ENCODE assay signal across 9 mouse cellular contexts in the genomic region with DNA sequence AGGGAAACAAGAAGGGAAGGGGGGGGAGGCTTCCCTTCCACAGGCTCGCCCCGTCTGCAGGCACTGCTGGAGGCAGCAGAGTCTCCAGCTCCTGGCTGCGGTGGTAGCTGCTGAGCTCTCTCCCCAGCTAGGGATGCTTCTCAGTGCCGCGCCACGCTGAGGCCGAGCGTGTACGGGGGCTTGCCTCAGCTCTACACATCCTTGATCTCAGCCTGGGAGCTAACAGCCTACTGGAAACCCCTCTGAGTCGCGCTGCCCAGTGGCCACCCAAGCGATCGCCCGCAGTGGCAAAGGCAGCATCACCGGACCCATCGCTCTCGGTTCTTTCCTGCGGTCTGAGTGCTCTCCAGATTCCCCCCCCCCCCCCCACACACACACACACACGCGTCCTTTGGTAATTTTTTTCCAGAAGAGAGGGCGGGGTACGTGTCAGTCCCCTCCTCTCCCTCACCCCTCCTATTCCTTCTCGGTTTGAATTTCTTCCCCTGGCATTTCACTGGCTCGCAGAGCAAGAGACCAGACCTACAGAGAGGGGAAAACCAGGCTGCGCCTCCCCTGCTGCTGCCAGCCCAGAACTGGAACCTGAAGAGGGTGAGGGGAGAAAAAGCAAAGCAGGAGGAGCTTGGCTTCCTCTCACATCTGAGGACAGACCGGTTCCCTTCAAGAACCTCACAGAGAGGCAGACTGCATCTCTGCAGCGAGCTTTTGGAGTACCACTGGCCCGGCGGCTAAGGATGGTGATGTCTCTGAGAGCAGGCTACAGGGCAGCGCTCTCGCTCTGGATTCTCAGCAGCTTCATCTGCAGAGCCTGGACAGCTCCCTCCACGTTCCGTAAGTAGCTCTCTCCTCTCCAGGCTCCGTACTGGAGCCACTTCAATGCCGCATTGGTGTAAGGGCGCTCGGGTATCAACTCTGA. TPM values are rescaled to one million over a fixed set of nuclear protein-coding genes. Genes with fewer than 3 reads are reported as not detected.
A peak's percentile ranks its signal among the peaks of the same experiment; 100 is the strongest.
DNase-seq lines count a peak whose midpoint lies in the region; ATAC-seq and TF ChIP-seq lines count a peak whose summit lies in the region.
"Had no signal": no experiment of that assay in that cellular context is flagged by ENCODE, and none has a peak within 500 bp of the region (broad histone marks: within the 10 kb centered on the region; RNA-seq: fewer than 3 reads in every experiment).

No protein-coding gene starts in this region.

- 5% methylated on average over 35 of the region's 37 CpGs for WGBS in embryonic facial prominence, embryonic 14.5 days
- WGBS in midbrain, embryonic 13.5 days = under 1% methylated on average over 32 of the region's 37 CpGs

- H3K4me1 ChIP-seq in embryonic facial prominence, embryonic 14.5 days (ENCODE audit: control insufficient read depth, insufficient read depth, low read length) = no peaks in the 10 kb centered on the region
- peaks cover 10% of the 10 kb centered on the region; the same call in 1 of the 2 replicates for H3K4me1 ChIP-seq in midbrain, embryonic 13.5 days (replicated peaks)

- TF ChIP-seq CTCF in layer of hippocampus, adult 2 months (conservative IDR thresholded peaks at IDR 0.05) = no peak

- H3K27ac ChIP-seq in embryonic facial prominence, embryonic 14.5 days (replicated peaks; ENCODE audit: low read depth, low read length) = no peak overlapping the region
- H3K27ac ChIP-seq in layer of hippocampus, adult 2 months = peak overlapping the region; percentile 96
- peak overlapping the region; percentile 84 for H3K27ac ChIP-seq in midbrain, embryonic 13.5 days

- no peaks in the 10 kb centered on the region for H3K36me3 ChIP-seq in embryonic facial prominence, embryonic 14.5 days (ENCODE audit: control insufficient read depth, insufficient read depth, low read length)
- H3K36me3 ChIP-seq in midbrain, embryonic 13.5 days = no peaks in the 10 kb centered on the region

- DNase-seq in ovary, adult 18-20 months (ENCODE audit: low spot score) = peak; percentile 1
- DNase-seq in ovary, postnatal 14 days (ENCODE audit: low spot score) = no peak
- DNase-seq in embryonic facial prominence, embryonic 14.5 days (ENCODE audit: low spot score) = peak; percentile 83
- peak; percentile 68 to 70 for DNase-seq in layer of hippocampus, adult 2 months (ENCODE audit: low spot score in 2 of 2)
- peak; percentile 39 for DNase-seq in testis, postnatal 10 days (ENCODE audit: low spot score)
- DNase-seq in spleen, postnatal 36 days (ENCODE audit: low spot score in 2 of 2) = no peak

- H3K9ac ChIP-seq in embryonic facial prominence, embryonic 14.5 days (ENCODE audit: low read depth, low read length) = no peak overlapping the region
- H3K9ac ChIP-seq in midbrain, embryonic 13.5 days (replicated peaks) = peak overlapping the region; percentile 74

- peak overlapping the region; percentile 31 for H3K4me2 ChIP-seq in embryonic facial prominence, embryonic 14.5 days (ENCODE audit: low read depth, low read length)
- peak overlapping the region; percentile 65 for H3K4me2 ChIP-seq in midbrain, embryonic 13.5 days (replicated peaks)

- peak; percentile 76 for ATAC-seq in embryonic facial prominence, embryonic 14.5 days (ENCODE audit: low read depth)
- peak; percentile 96 for ATAC-seq in midbrain, embryonic 13.5 days
- ATAC-seq in granulocyte monocyte progenitor cell, adult 5-6 weeks (replicated peaks; ENCODE audit: poor library complexity, severe bottlenecking) = no peak
- ATAC-seq: Patski had no signal

- H3K27me3 ChIP-seq in embryonic facial prominence, embryonic 14.5 days (replicated peaks; ENCODE audit: control insufficient read depth, insufficient read depth, low read length) = no peaks in the 10 kb centered on the region; the same call in 1 of the 2 replicates
- no peaks in the 10 kb centered on the region for H3K27me3 ChIP-seq in midbrain, embryonic 13.5 days
- H3K27me3 ChIP-seq: Patski had no signal

- H3K4me3 ChIP-seq in embryonic facial prominence, embryonic 14.5 days (ENCODE audit: low read depth, low read length) = no peak overlapping the region; the same call in 1 of the 2 replicates
- peak overlapping the region; percentile 55 for H3K4me3 ChIP-seq in layer of hippocampus, adult 2 months
- H3K4me3 ChIP-seq in midbrain, embryonic 13.5 days (replicated peaks) = peak overlapping the region; percentile 60

- no peaks in the 10 kb centered on the region for H3K9me3 ChIP-seq in embryonic facial prominence, embryonic 14.5 days (ENCODE audit: control insufficient read depth, low read length)
- no peaks in the 10 kb centered on the region for H3K9me3 ChIP-seq in midbrain, embryonic 13.5 days

RNA-seq across cellular contexts. Expression of a gene that starts 0.7 kb away (rescaled TPM):
- 2.3 and 2.6 TPM in 2 replicates for polyA plus RNA-seq in embryonic facial prominence, embryonic 14.5 days (2014; fragmentation: Nextera tagmentation; extraction: Ambion mirVana)
- 100 to 1,000 TPM; 126 to 147 TPM for total RNA-seq in layer of hippocampus, adult 2 months (2021)
- 58.9 and 72.9 TPM in 2 replicates for polyA plus RNA-seq in midbrain, embryonic 13.5 days (2015; fragmentation: Nextera tagmentation; extraction: Ambion mirVana)
- total RNA-seq in granulocyte monocyte progenitor cell, adult 5-6 weeks (2014; fragmentation: Nextera tagmentation) = not detected in 2 replicates
- not detected in 2 replicates for total RNA-seq in granulocyte monocyte progenitor cell, adult 5-6 weeks (2017)

Comparison
In these comparisons a context has a peak if more than half of its experiments do, and no peak if none do; other contexts are left out.
1. DNase-seq: peak in ovary, adult 18-20 months (single experiment), embryonic facial prominence, embryonic 14.5 days (single experiment), layer of hippocampus, adult 2 months (2 of 2) and testis, postnatal 10 days (single experiment); none in ovary, postnatal 14 days (single experiment) and spleen, postnatal 36 days (0 of 2).
2. RNA of a gene that starts 0.7 kb away (total RNA-seq): 126 to 147 TPM in layer of hippocampus, adult 2 months; not detected in granulocyte monocyte progenitor cell, adult 5-6 weeks; every median in the first group is over 100 times any median in the second.